Mouse (Mus musculus): ENCODE measurements at regions not wholly inside any gene's neighbourhood (a gene's known extent, or its start where the extent isn't known, plus 50 kb on each side); places are given as distances from the start of the nearest gene placed in this dataset.
A peak's percentile ranks its signal among the peaks of the same experiment; 100 is the strongest.
"Not testable (repeated sequence)": the region's sequence is repeated elsewhere in the genome, so short reads cannot be mapped to it uniquely, and the experiment has no call there.

- DNase-seq (ENCODE audit: low spot score) (no peak), ATAC-seq (ENCODE audit: low FRiP score) (no peak)
- WGBS, result 90% methylated on average over 2 of the region's 2 CpGs
- Histone ChIP-seq H3K4me2 (replicated peaks; ENCODE audit: low read depth, low read length) (no peak overlapping the region), H3K27me3 (ENCODE audit: control insufficient read depth, insufficient read depth, low read length) (peaks cover 7% of the 10 kb centered on the region; the same call in 1 of the 2 replicates), H3K27ac (ENCODE audit: low read depth, low read length) (no peak overlapping the region), H3K4me1 (replicated peaks; ENCODE audit: control insufficient read depth, insufficient read depth, low read length) (no peaks in the 10 kb centered on the region), H3K4me3 (ENCODE audit: low read depth, low read length) (no peak overlapping the region), H3K9ac (ENCODE audit: low read depth, low read length) (no peak overlapping the region), H3K36me3 (ENCODE audit: control insufficient read depth, insufficient read depth, low read length) (no peaks in the 10 kb centered on the region), H3K9me3 (ENCODE audit: control insufficient read depth, low read length) (no peaks in the 10 kb centered on the region)
Measured at GRCm38 (mm10) chrX:104931153-104931706, 74.2 kb upstream of the Magee2 start.

DNA sequence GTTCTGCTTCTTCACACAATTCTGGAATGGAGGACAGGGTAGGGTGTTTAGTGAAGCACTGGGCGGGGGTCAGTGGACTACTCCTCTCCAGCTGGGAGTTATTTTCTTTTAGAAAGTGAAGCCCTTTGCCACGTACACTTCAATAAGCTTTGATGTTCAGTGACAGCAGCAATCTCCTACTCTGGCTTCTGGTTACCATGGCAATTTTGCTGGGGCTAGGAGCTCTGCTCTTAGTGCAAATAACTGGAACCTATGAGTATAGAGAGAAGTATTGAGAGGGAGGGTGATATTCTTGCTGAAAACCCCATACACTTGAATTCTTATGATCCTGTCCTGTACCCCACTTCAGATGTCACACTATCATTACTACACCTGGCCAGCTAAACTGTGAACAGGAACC lies 94.5 kb upstream of the Magee2 start:
- H3K9ac ChIP-seq (ENCODE audit: low read depth, low read length), result no peak overlapping the region
- ATAC-seq (ENCODE audit: low FRiP score) (no peak), DNase-seq (ENCODE audit: low spot score) (no peak)
- H3K27me3 ChIP-seq (ENCODE audit: control insufficient read depth, insufficient read depth, low read length), result peaks cover 3% of the 10 kb centered on the region; the same call in 1 of the 2 replicates
- no peak overlapping the region for H3K4me3 ChIP-seq (ENCODE audit: low read depth, low read length)
- H3K27ac ChIP-seq (ENCODE audit: low read depth, low read length), result no peak overlapping the region
- no peaks in the 10 kb centered on the region for H3K36me3 ChIP-seq (ENCODE audit: control insufficient read depth, insufficient read depth, low read length)
- no peak overlapping the region for H3K4me2 ChIP-seq (replicated peaks; ENCODE audit: low read depth, low read length)
- H3K9me3 ChIP-seq (ENCODE audit: control insufficient read depth, low read length), result no peaks in the 10 kb centered on the region
- WGBS, result 29% methylated on average over 2 of the region's 2 CpGs
- no peaks in the 10 kb centered on the region for H3K4me1 ChIP-seq (replicated peaks; ENCODE audit: control insufficient read depth, insufficient read depth, low read length)

GRCm38 (mm10) chrX:104952809-104953208 lies 95.7 kb upstream of the Magee2 start:
- WGBS, result 81% methylated on average over 4 of the region's 5 CpGs
- not testable (repeated sequence) for ATAC-seq (ENCODE audit: low FRiP score); H3K4me3 ChIP-seq (ENCODE audit: low read depth, low read length); H3K4me1 ChIP-seq (replicated peaks; ENCODE audit: control insufficient read depth, insufficient read depth, low read length); DNase-seq (ENCODE audit: low spot score); H3K9me3 ChIP-seq (ENCODE audit: control insufficient read depth, low read length); H3K36me3 ChIP-seq (ENCODE audit: control insufficient read depth, insufficient read depth, low read length); H3K4me2 ChIP-seq (replicated peaks; ENCODE audit: low read depth, low read length); H3K27ac ChIP-seq (ENCODE audit: low read depth, low read length); H3K9ac ChIP-seq (ENCODE audit: low read depth, low read length); H3K27me3 ChIP-seq (ENCODE audit: control insufficient read depth, insufficient read depth, low read length)

DNA sequence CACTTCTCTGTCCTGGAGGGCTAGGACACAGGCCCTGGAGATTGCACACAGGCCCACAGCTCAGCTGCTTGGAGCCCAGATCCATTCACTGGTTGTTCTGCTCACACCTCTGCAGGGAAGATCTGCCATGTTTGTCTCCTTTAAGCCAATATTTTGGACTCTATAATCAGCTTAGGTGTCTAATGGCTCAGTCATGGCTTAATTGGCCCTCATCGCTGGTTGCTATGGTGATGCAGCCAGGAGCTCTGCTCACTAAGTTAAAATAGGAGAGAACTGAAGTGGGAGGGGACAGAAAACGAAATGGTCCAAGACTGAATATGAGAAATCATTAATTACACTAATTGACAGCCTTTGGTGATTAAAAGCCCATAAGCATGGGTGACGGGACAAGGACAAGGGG lies 96.3 kb upstream of the Magee2 start:
- not testable (repeated sequence) for H3K9me3 ChIP-seq (ENCODE audit: control insufficient read depth, low read length); ATAC-seq (ENCODE audit: low FRiP score); DNase-seq (ENCODE audit: low spot score); H3K27ac ChIP-seq (ENCODE audit: low read depth, low read length); H3K27me3 ChIP-seq (ENCODE audit: control insufficient read depth, insufficient read depth, low read length); H3K4me1 ChIP-seq (replicated peaks; ENCODE audit: control insufficient read depth, insufficient read depth, low read length); H3K9ac ChIP-seq (ENCODE audit: low read depth, low read length); H3K36me3 ChIP-seq (ENCODE audit: control insufficient read depth, insufficient read depth, low read length); H3K4me2 ChIP-seq (replicated peaks; ENCODE audit: low read depth, low read length); H3K4me3 ChIP-seq (ENCODE audit: low read depth, low read length)
- WGBS, result 55% methylated on average over 1 of the region's 3 CpGs

- Histone ChIP-seq H3K36me3 (ENCODE audit: control insufficient read depth, insufficient read depth, low read length) (no peaks in the 10 kb centered on the region), H3K27me3 (ENCODE audit: control insufficient read depth, insufficient read depth, low read length) (peaks cover 11% of the 10 kb centered on the region; the same call in 1 of the 2 replicates), H3K4me3 (ENCODE audit: low read depth, low read length) (no peak overlapping the region), H3K9me3 (ENCODE audit: control insufficient read depth, low read length) (no peaks in the 10 kb centered on the region), H3K27ac (ENCODE audit: low read depth, low read length) (no peak overlapping the region), H3K4me2 (replicated peaks; ENCODE audit: low read depth, low read length) (no peak overlapping the region), H3K4me1 (replicated peaks; ENCODE audit: control insufficient read depth, insufficient read depth, low read length) (no peaks in the 10 kb centered on the region), H3K9ac (ENCODE audit: low read depth, low read length) (no peak overlapping the region)
- 90% methylated on average over 2 of the region's 2 CpGs for WGBS
- DNase-seq (ENCODE audit: low spot score) (no peak), ATAC-seq (ENCODE audit: low FRiP score) (no peak)
Measured at GRCm38 (mm10) chrX:104978432-104978831, 101.1 kb upstream of the Pbdc1 start.

DNA sequence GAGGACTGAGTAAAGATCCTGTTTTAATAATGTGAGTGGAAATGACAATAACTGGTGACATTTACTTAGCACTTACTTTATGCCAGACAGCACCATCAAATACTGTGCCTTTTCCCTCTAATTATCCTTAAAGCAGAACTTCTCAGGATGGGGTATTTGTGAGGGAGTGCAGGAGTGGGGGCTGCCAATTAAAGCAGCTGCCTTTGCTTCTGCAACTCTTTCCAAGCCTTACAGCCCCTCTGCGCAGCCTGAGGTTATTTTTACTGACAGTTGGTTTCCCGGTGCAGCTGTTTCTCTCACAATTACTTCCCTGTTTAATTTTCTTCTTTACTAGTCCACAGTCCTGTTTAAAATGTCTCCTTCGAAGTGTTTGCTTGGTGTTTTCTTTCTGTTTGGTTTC lies 76.3 kb upstream of the Pbdc1 start:
- ATAC-seq (ENCODE audit: low FRiP score), result no peak
- 65% methylated on average over 3 of the region's 3 CpGs for WGBS
- Histone ChIP-seq H3K9me3 (ENCODE audit: control insufficient read depth, low read length) (no peaks in the 10 kb centered on the region), H3K4me2 (replicated peaks; ENCODE audit: low read depth, low read length) (no peak overlapping the region), H3K4me3 (ENCODE audit: low read depth, low read length) (no peak overlapping the region), H3K27ac (ENCODE audit: low read depth, low read length) (no peak overlapping the region), H3K27me3 (ENCODE audit: control insufficient read depth, insufficient read depth, low read length) (peaks cover 22% of the 10 kb centered on the region), H3K9ac (ENCODE audit: low read depth, low read length) (no peak overlapping the region), H3K4me1 (replicated peaks; ENCODE audit: control insufficient read depth, insufficient read depth, low read length) (no peaks in the 10 kb centered on the region), H3K36me3 (ENCODE audit: control insufficient read depth, insufficient read depth, low read length) (no peaks in the 10 kb centered on the region)
- no peak for DNase-seq (ENCODE audit: low spot score)

GRCm38 (mm10) chrX:105006445-105006844 lies 73.1 kb upstream of the Pbdc1 start:
- H3K4me2 ChIP-seq (replicated peaks; ENCODE audit: low read depth, low read length), result no peak overlapping the region
- H3K36me3 ChIP-seq (ENCODE audit: control insufficient read depth, insufficient read depth, low read length), result no peaks in the 10 kb centered on the region
- no peaks in the 10 kb centered on the region for H3K9me3 ChIP-seq (ENCODE audit: control insufficient read depth, low read length)
- H3K9ac ChIP-seq (ENCODE audit: low read depth, low read length), result no peak overlapping the region
- no peak for ATAC-seq (ENCODE audit: low FRiP score)
- H3K4me1 ChIP-seq (replicated peaks; ENCODE audit: control insufficient read depth, insufficient read depth, low read length), result no peaks in the 10 kb centered on the region
- no peak overlapping the region for H3K27ac ChIP-seq (ENCODE audit: low read depth, low read length)
- no peak overlapping the region for H3K4me3 ChIP-seq (ENCODE audit: low read depth, low read length)
- peaks cover 13% of the 10 kb centered on the region for H3K27me3 ChIP-seq (ENCODE audit: control insufficient read depth, insufficient read depth, low read length)
- peak; percentile 38 for DNase-seq (ENCODE audit: low spot score)
- WGBS, result 18% methylated on average over 2 of the region's 2 CpGs

Data from hindbrain, embryonic 11.5 days (tissue).